ENCODE assay signal across 8 mouse cellular contexts in genomic region chr17:15376494-15377181, GRCm38 (mm10). TPM values are rescaled to one million over a fixed set of nuclear protein-coding genes. Genes with fewer than 3 reads are reported as not detected.
A peak's percentile ranks its signal among the peaks of the same experiment; 100 is the strongest.
DNase-seq lines count a peak whose midpoint lies in the region; ATAC-seq lines count a peak whose summit lies in the region.

TSS of gene Dll1 (minus strand) at chr17:15376872.

- peak within 1 kb of the TSS; percentile 88 for H3K4me3 ChIP-seq in forebrain, embryonic 10.5 days
- H3K4me3 ChIP-seq in hindbrain, embryonic 16.5 days (ENCODE audit: low read length), result peak within 1 kb of the TSS; percentile 85
- peak within 1 kb of the TSS; percentile 86 for H3K4me3 ChIP-seq in midbrain, embryonic 12.5 days

- H3K27me3 ChIP-seq in forebrain, embryonic 10.5 days (ENCODE audit: poor library complexity, severe bottlenecking), result peaks cover 90% of the 10 kb centered on the region
- no peaks in the 10 kb centered on the region for H3K27me3 ChIP-seq in hindbrain, embryonic 16.5 days (replicated peaks; ENCODE audit: control insufficient read depth, insufficient read depth, low read length)
- H3K27me3 ChIP-seq in midbrain, embryonic 12.5 days, result peaks cover 33% of the 10 kb centered on the region

- H3K27ac ChIP-seq in forebrain, embryonic 10.5 days, result peak within 1 kb of the TSS; percentile 95
- H3K27ac ChIP-seq in hindbrain, embryonic 16.5 days (ENCODE audit: low read depth, low read length), result peak within 1 kb of the TSS; percentile 94
- peak within 1 kb of the TSS; percentile 99 for H3K27ac ChIP-seq in midbrain, embryonic 12.5 days (replicated peaks)

- peak within 1 kb of the TSS; percentile 87 for H3K4me2 ChIP-seq in hindbrain, embryonic 16.5 days (ENCODE audit: low read length)
- H3K4me2 ChIP-seq in midbrain, embryonic 12.5 days (replicated peaks), result peak within 1 kb of the TSS; percentile 83

- WGBS in forebrain, embryonic 10.5 days, result under 1% methylated on average over 36 of the region's 36 CpGs
- under 1% methylated on average over 36 of the region's 36 CpGs for WGBS in hindbrain, embryonic 16.5 days
- WGBS in midbrain, embryonic 12.5 days, result under 1% methylated on average over 36 of the region's 36 CpGs

- no peaks in the 10 kb centered on the region for H3K9me3 ChIP-seq in forebrain, embryonic 10.5 days
- H3K9me3 ChIP-seq in hindbrain, embryonic 16.5 days (ENCODE audit: control insufficient read depth, low read length), result no peaks in the 10 kb centered on the region
- no peaks in the 10 kb centered on the region for H3K9me3 ChIP-seq in midbrain, embryonic 12.5 days

- H3K9ac ChIP-seq in hindbrain, embryonic 16.5 days (ENCODE audit: low read depth, low read length), result peak within 1 kb of the TSS; percentile 88
- H3K9ac ChIP-seq in midbrain, embryonic 12.5 days (replicated peaks), result peak within 1 kb of the TSS; percentile 91

- peaks cover 100% of the 10 kb centered on the region for H3K4me1 ChIP-seq in forebrain, embryonic 10.5 days
- peaks cover 57% of the 10 kb centered on the region for H3K4me1 ChIP-seq in hindbrain, embryonic 16.5 days (ENCODE audit: control insufficient read depth, insufficient read depth, low read depth, low read length)
- H3K4me1 ChIP-seq in midbrain, embryonic 12.5 days, result peaks cover 73% of the 10 kb centered on the region

- DNase-seq in frontal cortex, adult 2 months (ENCODE audit: extremely low spot score in 1 of 2, low spot score in 1 of 2), result peak in 1 of 2 experiments; percentile 38
- DNase-seq in right cerebral cortex, postnatal 10 days (ENCODE audit: low spot score in 2 of 2), result peak; percentile 59 to 66
- DNase-seq in right cerebral cortex, adult 18-20 months, result no peak
- DNase-seq in forebrain, embryonic 10.5 days (ENCODE audit: extremely low spot score, low spot score), result peak; percentile 74
- no peak for DNase-seq in urinary bladder, postnatal 10 days (ENCODE audit: low spot score)

- peaks cover 22% of the 10 kb centered on the region for H3K36me3 ChIP-seq in forebrain, embryonic 10.5 days (replicated peaks)
- H3K36me3 ChIP-seq in hindbrain, embryonic 16.5 days (ENCODE audit: control insufficient read depth, insufficient read depth, low read length), result no peaks in the 10 kb centered on the region; the same call in 1 of the 2 replicates
- H3K36me3 ChIP-seq in midbrain, embryonic 12.5 days, result peaks cover 6% of the 10 kb centered on the region; the same call in 1 of the 2 replicates

- no peak for ATAC-seq in frontal cortex, adult (ENCODE audit: low TSS enrichment)
- ATAC-seq in hindbrain, embryonic 16.5 days, result peak; percentile 47
- peak; percentile 28 for ATAC-seq in midbrain, embryonic 12.5 days (ENCODE audit: low FRiP score, low read depth)

RNA-seq across cellular contexts. Expression of gene Dll1, which starts in this region (rescaled TPM):
- 13.9 and 14.7 TPM in 2 replicates for polyA plus RNA-seq in frontal cortex, adult 2 months (2012; rRNA removed)
- 53.3 and 56.3 TPM in 2 replicates for polyA plus RNA-seq in forebrain, embryonic 10.5 days (2016; fragmentation: Nextera tagmentation; extraction: Ambion mirVana)
- polyA plus RNA-seq in hindbrain, embryonic 16.5 days (2015; fragmentation: Nextera tagmentation; extraction: Ambion mirVana), result 16.3 and 17.7 TPM in 2 replicates
- polyA plus RNA-seq in midbrain, embryonic 12.5 days (2016; fragmentation: Nextera tagmentation; extraction: Ambion mirVana), result 83.5 and 84.4 TPM in 2 replicates

Comparison
In these comparisons a context has a peak if more than half of its experiments do, and no peak if none do; other contexts are left out.
1. DNase-seq: peak in right cerebral cortex, postnatal 10 days (2 of 2) and forebrain, embryonic 10.5 days (single experiment); none in right cerebral cortex, adult 18-20 months (single experiment) and urinary bladder, postnatal 10 days (single experiment).
2. Peak in every context shown above with its lines, with median percentiles within 50 percentile points of each other: H3K27ac ChIP-seq and H3K4me3 ChIP-seq.